Mouse (Mus musculus) brain, embryonic 18.5 days (tissue): Measurements from ENCODE around the gene Cad.
A peak's percentile ranks its signal among the peaks of the same experiment; 100 is the strongest.

Source experiments
- DNase-seq: peaks from one replicate; pipeline ENCODE4 v3.0.0-alpha.2; 2012; ENCODE audit warnings: low read depth, low spot score

Cad gene

DNA sequence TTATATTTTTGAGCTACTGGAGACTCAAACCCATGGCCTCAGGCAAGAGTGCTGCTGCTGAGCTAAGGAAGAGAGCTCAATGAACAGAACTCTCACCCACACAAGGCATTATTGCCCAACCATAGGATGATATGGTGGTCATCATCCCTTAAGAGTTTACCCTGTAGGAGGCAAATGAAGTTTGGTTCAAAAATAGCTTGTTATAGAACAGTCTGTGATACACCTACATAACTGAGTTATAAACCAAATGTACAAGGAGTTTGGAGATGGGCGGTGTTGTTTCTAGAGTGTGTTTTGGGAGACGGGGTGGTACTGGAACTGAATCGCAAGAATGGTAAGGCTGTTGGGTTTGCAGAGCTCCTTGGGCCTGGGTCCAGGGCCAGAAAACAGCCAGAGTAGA, 15.2 kb downstream of the Cad start:
- no peak for DNase-seq

DNA sequence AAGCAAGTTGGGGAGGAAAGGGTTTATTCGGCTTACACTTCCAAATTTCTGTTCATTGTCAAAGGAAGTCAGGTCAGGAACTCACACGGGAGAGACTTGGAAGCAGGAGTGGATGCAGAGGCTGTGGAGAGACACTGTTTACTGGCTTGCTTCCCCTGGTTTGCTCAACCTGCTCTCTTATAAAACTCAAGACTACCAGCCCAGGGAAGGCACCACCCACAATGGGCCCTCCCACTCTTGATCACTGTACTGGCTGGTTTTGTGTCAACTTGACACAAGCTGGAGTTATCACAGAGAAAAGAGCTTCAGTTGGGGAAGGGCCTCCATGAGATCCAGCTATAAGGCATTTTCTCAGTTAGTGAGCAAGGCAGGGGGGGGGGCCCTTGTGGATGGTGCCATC, 16.5 kb downstream of the Cad start:
- no peak for DNase-seq

DNA sequence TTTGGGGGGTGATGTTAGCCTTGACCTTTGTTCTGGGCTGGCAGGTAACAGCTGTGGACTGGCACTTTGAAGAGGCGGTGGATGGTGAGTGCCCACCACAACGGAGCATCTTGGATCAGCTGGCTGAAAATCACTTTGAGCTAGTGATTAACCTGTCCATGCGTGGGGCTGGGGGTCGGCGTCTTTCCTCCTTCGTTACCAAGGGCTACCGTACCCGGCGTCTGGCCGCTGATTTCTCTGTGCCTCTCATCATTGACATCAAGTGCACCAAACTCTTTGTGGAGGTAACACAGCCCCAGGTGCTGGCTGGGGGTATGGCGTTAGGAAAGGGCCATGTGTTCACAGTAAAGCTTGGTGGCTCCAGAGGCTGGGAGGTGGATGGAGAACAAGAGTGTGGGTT, 17.2 kb downstream of the Cad start:
- DNase-seq: no peak

DNA sequence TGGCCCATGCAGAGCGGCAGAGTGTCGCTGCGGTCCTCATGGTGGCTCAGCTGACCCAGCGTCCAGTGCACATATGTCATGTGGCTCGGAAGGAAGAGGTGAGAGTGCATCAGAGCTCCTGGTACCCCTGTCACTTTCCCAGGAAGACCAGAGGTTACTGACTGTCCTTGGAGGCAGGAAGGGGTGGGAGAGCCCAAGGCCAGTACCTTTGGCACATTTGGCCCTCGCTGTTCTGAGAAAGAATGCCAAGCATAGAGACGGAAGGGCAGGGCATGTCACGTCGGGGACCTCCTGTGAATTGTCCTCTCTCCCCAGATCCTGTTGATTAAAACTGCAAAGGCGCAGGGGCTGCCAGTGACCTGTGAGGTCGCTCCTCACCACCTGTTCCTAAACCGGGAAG, 18.6 kb downstream of the Cad start:
- DNase-seq: no peak

DNA sequence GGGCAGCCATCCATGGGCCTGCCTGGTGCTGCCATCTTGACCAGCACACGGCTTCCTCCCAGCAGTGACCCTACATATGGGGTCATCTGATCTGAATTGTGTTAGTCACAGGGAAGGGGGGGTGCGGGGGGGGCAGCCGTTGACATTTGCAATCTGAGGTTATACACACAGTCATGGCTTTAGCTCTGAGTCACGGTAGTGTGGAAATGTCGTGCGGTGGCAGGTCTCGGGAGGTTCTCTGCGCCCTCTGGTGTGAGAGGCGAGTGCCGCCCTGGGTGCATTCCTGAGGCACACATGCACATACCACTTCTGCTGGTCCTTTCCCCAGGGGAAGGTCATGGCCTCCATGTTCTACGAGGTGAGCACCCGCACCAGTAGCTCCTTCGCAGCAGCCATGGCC, 21.8 kb downstream of the Cad start:
- DNase-seq: no peak

DNA sequence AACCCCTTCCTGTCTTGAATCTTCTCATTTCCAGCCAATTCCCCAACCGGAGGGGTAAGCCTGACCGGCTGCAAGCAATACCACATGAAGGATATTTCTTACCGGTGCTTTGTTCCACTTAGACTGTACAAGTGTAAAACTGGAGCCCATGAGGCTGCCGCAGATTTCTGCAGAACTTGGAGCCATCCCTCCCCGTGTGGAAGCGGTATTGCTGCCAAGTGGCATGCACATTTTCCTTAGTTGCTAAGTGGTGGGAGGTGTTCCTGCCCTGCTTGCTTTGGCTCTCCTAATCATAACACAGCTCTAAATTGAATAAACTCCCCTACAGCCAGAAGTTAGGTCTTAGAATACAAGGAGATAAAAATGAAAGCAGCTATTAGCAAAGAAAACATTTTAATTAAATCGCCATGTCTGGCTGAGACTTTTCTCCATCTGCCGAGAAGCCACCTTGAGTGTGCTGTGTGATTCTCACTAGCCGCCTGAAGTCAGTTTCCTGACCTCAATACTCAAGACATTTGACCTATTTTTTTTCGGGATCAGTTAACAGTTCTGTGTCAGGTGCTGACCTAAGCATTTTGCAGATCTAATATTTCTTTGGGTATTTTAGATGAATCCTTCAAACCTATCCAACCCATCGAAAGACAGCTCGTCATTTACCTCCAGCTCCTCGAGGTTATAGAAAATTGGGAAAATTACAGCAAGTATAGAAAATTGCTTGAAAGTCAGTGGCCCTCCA, 25.6 kb downstream of the Cad start:
- DNase-seq: peak; percentile 20

DNA sequence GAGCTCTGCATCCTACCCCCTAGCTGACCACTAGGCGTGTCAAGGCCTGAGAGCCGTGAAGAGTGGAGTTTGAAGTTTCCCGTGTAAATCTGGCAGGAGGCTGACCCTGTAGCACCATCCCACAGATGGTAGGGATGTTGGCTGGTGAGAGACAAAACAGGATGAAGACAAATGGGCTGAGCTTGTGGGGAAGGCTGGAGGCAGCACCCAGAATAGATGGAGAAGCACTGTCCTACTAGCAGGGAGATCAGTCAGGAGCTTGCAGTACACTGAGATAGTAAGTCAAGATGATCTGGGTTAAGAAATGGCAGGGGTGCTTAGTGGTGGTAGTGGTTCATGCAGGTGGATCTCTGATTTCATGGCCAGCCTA, 26.2 kb downstream of the Cad start:
- no peak for DNase-seq

DNA sequence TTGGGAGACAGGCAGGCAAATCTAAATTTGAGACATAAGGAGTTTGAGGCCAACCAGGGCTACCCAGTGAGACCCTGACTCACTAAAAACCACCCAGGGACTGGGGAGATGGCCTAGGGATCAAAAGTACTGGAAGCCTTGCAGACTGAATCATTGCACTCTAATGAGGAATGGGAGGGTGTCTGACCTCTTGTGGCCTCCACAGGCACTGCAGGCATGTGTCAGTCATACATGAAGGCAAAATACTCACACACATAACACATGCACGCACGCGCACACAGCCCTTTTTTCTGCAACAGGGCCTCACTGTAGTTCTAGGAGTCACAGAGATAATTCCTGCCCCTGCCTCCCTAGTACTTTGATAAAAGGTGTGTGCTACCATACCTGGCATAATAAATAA, 26.8 kb downstream of the Cad start:
- no peak for DNase-seq

DNA sequence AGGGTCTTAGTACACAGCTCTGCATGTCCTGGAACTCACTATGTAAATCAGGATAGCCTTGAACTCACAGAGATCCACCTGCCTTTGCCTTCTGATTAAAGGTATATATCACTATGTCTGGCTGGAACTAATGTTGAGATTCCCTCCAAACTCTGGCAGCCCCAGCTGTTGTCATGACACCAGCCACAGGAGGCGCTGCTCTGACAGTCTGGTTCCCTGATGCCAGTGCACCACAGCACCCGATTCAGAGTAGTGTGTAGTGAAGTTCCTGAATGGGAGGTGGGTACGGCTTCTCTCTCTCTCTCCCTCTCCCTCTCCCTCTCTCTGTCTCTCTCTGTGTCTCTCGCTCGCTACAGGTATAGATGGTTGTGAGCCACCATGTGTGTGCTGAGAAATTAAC, 27.8 kb downstream of the Cad start:
- DNase-seq: no peak

DNA sequence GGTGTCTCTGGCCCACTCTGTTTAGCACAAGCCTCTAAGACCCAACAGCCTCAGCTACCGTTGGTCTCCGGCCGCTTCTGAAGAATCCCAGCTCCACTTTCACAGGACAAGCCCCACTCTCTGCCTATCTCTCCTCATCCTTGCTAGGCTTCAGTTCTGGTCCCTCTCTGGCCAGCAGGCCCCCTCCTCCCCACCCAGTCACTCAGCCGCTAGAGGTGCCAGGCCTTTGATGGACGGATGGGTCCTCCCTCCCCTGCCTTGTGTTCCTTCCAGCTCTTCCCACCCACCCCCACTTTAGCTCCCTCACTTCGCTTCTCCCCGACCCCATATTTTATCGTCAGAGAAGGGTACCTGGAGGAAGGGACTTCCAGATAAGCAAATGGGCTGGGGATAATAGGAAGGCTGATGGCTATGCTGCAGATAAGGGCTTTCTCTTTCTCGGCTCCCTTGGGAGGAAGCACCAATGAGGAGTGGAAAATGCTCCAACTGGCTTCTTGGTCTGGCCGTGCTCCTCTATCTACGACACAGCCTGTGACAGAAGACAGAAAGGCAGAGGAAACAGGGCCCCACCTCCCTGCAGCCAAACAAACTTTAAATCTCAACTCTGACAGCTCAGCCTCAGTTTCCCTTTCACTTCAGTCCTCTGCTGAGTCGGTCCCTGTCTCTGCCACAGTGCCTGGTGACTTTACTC, 28.5 kb downstream of the Cad start:
- DNase-seq: no peak

DNA sequence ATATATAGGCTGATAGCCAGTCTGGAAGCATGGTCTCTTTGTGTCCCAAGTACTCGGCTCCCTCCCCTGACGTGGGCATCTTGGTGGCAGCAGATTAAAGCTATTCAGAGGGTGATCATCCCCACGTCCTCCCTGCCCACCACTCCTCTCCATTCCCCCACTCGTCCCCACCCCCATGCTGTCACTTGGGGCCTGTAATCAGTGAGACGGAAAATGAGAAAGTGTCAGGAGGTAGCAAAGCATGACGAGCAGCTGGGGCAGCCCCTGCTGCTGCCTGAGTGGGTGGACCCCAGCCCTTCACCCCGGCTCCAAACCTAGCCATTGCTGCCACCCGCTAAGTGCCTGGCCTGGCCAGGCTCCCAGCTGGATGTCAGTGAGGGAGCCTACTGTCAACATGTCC, 29.4 kb downstream of the Cad start:
- DNase-seq: no peak

DNA sequence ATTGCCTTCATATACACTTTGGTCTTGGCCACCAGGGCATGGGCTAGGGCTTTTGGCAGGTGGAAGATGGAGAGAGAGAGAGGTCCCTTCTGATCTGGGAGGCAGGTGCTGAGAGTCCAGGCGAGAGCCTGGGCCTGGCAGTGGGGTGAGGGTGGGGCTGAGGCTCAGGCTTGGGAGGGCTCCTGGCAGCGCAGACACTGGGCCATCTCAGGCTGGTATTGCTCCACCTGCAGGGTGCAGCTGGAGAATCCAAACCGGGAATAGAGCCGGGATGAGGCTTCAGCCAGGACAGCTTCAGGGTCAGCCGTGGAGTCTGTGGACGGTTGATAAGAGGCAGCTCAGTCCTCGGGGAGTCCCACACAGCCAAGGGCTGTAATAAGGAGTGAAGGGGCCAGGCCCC, 32.0 kb downstream of the Cad start:
- no peak for DNase-seq

DNA sequence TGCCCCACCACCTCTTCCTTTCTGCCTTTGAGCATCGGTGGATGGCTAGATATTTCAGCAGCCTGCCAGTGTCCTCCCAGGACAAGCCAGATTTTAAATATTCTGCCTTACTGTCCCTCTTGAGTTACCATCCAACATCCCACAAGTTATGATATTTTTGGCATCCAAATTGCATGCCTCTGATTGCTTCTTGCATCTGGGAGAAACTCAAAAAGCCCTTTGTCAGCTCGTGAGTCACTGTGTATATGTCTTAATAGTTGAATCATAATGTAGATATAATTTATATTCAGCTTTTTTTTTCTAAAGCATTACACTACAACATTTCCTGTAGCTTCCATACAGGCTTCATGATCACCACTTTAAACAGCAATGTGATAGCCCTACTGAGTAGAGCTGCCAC, 32.6 kb downstream of the Cad start:
- DNase-seq: no peak

DNA sequence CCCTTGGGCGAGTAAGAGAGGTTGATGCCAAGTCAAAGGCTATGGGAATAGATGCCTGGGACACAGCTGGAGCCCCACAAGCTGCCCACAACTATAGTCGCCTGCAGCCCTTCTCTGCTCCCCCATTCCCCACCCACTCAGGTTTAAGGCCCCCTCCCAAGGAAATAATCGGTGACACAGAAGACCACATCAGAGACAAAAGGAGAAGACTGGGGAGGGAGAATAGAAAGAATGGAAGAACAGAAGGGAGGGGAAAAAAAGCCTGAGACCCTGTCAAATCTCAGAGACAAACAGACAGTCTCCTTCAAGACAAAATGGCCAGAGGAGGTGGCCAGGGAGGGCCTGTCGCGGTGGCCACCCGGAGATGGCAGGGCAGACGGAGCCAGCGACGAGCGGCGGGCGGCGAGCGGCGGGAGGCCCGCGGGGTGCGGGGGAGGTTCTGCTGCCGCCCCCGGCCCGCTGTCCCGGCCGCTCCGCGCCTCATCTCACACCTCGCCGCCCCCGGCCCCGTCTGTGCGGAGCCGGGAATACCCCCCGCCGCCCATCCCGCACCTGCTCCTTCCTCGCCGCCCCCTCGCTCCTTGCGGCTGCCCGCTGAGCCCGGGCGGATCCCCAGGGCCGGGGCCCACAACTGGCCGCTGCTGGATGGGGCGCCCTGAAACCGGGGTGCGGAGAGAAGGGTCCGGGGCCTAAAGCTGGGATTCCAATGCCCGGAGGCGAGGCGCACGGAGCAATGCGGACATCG, 37.8 kb downstream of the Cad start:
- no peak for DNase-seq

DNA sequence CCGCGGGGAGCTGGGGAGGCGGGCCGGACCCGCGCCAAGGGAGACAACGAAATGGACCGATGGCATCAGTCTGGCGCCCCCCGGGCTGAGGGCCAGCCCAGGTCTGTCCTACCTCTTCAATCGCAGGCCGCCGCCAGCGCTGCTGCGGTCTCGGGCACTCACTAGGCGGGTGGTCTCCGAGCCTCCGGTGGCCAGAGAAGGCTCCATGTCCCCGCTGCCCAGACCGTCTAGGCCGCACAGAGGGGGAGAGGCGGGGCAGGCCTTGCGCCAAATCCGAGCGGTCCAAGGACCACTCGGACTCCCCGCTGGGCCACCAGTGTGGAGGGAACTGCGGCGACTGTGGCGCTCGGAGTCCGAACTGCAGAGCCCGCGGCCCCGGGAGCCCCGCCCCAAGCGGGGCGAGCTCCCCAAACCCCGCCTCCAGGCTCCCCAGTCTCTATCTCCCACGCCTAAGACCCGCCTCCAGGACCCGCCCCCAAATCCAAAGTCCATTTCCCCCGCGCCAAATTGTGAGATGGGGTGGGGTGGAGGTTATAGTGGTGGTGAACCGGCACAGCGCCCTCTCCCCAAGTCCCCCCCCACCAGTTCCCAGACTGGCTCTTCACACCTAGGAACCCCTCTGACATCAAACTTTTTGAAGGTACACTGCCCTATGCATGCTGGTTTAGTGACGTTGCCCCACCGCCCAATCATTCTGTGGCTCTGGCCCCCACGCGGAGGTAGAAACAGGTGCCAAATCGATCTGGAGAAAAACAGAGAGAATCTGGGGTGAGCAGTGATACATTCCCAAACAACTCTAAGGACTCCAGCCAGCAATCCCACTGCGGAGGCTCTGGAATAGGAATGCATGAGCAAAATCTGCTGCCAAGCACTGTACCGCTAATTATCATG, 38.8 kb downstream of the Cad start:
- no peak for DNase-seq

DNA sequence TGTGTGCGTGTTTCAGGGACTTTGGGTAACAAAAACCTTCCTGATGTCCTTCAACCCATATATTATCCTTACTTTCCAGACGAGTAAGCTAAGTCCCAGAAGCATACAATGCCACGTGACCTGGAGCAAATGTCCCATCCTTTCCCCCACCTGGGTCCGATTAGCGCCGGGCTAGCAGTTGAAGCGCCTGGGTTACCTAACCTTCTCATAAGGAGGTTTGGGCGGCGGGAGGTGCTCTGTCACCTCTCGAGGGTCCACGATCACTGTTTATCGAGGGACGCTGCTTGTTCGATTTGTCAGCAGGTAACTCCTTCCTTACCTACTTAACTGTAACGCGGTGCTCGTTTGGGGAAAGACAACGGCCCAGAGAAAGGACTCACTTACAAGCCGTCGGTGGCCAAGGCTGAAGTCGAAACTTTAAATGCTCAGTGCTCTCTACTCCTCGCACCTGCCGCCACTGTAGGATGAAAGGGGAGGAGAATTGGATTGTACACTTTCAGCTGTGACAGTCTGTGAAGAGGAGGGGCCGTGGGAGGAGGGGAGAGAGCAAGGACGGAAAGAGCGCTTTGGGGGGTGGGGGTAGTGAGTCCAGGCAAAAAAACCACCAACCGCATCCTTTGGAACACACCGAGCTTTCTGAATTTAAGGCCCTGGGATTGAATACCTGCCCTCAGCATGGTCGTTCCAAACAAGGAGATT, 39.7 kb downstream of the Cad start:
- DNase-seq: no peak

DNA sequence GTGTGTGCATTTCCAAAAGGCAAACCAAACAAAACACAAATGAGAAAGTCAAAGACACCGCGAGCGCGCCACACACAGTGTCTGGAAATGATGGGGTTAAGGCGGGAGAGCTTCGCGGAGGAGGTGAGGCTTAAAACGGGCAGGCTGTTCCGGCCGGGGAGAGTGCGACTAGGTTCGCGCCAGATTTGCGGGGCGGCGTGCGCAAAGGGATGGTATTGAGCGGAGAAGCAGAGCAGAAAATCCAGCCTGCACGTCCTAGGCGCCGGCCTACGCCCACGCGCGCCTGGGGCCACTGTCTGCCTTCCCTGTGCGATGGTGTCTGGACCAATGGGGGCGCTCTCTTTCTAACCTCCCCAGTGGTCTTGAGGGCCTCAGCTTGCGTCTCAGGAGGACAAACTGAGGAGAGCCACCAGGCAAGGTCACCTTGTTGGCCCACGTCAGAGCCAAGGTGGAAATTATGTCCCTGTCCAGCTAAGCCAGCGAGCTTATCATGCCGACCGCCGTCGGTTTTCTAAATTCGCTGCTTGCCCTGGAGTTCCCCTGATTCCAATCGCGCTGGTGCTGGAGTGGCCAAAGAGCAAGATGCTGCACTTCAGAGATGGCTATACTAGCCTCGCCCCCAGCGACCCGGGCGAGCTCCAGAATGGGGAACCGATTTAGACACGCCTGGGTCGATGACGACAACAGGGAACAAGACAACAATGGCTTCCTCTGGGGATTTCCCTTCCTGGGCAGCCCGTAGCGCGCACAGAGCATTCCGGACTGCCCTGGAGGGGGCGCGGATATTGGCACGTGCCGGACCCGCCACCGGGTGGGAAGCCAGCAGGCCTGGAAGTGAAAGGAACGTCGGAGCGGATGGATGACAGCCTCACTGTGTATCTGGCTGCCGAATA, 40.5 kb downstream of the Cad start:
- DNase-seq: no peak

DNA sequence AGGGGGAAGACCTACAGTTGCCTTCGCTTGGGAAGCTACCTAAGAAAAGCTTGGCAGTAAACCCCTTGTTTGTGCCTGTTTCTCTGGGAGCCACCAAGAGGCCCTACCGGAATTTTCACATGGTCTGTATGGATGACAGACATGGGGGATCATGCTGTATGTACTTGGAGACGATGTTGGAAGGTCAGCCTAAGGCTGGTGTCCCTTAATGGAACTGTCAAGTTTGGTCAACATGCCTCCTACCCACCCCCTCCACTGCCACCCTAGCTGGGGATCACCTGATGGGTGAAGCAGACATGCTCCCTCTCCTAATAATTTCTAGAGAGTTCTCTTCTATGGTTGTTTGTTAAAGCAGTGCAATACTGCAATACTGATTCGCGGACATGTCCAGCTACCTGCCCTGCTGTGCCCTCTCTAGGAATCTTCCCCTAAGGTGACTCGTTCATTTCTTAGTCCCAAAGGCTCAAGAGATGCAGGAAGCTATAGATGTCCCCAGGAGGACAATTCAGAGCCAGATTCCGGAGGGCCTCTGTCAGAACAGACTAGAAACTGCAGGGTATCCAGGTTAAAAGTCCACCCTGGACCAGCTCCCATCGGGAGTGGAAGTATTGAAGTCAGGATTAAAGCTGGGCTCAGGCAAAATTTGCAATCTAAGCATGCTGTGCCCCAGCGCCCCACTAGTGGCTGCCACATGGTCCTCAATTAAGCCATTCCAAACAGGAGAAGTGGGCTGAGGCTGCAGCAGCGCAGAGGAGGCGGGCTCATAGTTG, 41.3 kb downstream of the Cad start:
- no peak for DNase-seq

DNA sequence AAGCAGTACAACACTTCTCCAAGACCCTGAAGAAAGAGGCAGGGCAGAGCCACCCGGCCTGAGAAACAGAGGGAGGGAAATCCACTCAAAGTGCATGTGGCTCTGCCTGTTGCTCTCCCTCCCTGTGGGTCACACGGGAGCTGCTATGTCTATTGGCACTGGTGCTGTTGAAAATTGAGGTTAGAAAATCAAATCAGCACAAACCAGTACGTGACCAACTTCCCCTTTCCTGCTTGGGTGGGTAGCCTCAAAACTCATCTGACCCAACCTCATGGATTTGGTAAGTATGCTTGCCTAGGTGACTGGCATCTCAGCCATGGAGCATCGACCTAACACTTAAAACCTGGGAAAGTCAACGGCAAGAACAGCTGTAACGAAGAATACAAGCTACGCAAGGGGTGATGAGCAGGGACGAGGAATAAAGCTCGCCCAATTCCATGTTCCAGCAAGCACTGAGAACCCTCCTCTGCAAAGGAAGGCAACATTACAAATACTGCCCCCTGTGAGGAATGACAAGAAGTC, 51.3 kb downstream of the Cad start, which contains the start of gene Dnajc5g:
Gene Dnajc5g, plus strand, starts transcription at position 472 of the 522 bp plus-strand sequence.
- no peak for DNase-seq
